Mouse (Mus musculus) heart, adult 2 months (tissue): Measurements from ENCODE around the gene Gabarapl1.

Source experiments
- CTCF ChIP-seq: fragments of 200-600 bp; IDR thresholded peaks from 2 replicates; pipeline ENCODE4 v1.8.1; 2022; ENCODE audit warnings: antibody characterized with exemption, mild to moderate bottlenecking, moderate library complexity
- EP300 ChIP-seq: fragments of 200-500 bp; IDR thresholded peaks from 2 replicates; pipeline ENCODE4 v1.6.1; 2011; ENCODE audit warnings: low read depth, low read length, control low read depth; ENCODE audit not compliant: insufficient read depth

GRCm38 (mm10) chr6:129497345-129498218 lies 35.4 kb upstream of the Gabarapl1 start:
- TF ChIP-seq CTCF (no peak), EP300 (no peak)
